Comparison of ENCODE assay signal across 8 mouse cellular contexts in the genomic region with DNA sequence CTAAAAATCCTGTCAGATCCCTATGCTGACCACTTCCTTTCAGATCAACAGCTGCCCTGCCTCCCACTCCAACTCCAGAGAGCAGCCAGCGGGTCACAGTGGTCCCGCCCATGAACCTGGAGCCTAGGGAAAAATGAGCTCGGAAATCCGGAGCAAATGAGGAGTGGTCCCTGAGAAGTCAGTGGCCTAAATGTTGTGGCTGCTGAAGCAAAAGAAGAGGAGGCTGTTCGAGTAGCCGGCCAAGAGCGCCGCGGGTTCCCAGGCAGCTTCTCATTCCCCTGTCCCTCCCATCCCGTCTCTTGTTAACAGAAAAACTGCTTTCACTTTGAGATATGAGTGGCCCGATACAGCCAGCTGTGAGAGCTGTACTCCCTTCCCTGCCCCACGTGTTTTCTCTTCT. TPM values are rescaled to one million over a fixed set of nuclear protein-coding genes. Genes with fewer than 3 reads are reported as not detected.
DNase-seq lines count a peak whose midpoint lies in the region; ATAC-seq and TF ChIP-seq lines count a peak whose summit lies in the region.
"Not testable (repeated sequence)": the region's sequence is repeated elsewhere in the genome, so short reads cannot be mapped to it uniquely, and the experiment has no call there.

No protein-coding gene starts in this region.

- H3K9me3 ChIP-seq in heart, embryonic 15.5 days (replicated peaks); intestine, postnatal 0 days (ENCODE audit: control insufficient read depth); liver, embryonic 15.5 days (replicated peaks); lung, postnatal 0 days (ENCODE audit: low read length): not testable (repeated sequence)

- H3K9ac ChIP-seq in heart, embryonic 15.5 days; intestine, postnatal 0 days (ENCODE audit: low read depth, low read length); liver, embryonic 15.5 days; lung, postnatal 0 days (replicated peaks; ENCODE audit: low read depth): not testable (repeated sequence)

- not testable (repeated sequence) for ATAC-seq in heart, embryonic 15.5 days (replicated peaks; ENCODE audit: insufficient number of reproducible peaks, insufficient read depth, low FRiP score, low read depth); intestine, postnatal 0 days; liver, embryonic 15.5 days (ENCODE audit: insufficient read depth); lung, postnatal 0 days

- H3K4me1 ChIP-seq in heart, embryonic 15.5 days (replicated peaks): peaks cover 15% of the 10 kb centered on the region
- not testable (repeated sequence) for H3K4me1 ChIP-seq in intestine, postnatal 0 days (replicated peaks; ENCODE audit: control insufficient read depth, insufficient read depth, low read length); liver, embryonic 15.5 days (replicated peaks); lung, postnatal 0 days (ENCODE audit: insufficient read depth, low read depth, low read length)
- peaks cover 11% of the 10 kb centered on the region for H3K4me1 ChIP-seq in thymus, adult 2 months (replicated peaks; ENCODE audit: control insufficient read depth, insufficient read depth, low read length)

- H3K27ac ChIP-seq in heart, embryonic 15.5 days: peak overlapping the region; percentile 79
- not testable (repeated sequence) for H3K27ac ChIP-seq in intestine, postnatal 0 days (ENCODE audit: low read depth, low read length); layer of hippocampus, adult 2 months
- H3K27ac ChIP-seq in liver, embryonic 15.5 days (replicated peaks): peak overlapping the region; percentile 51; the same call in 1 of the 2 replicates
- peak overlapping the region; percentile 43; the same call in 1 of the 2 replicates for H3K27ac ChIP-seq in lung, postnatal 0 days (ENCODE audit: low read length)
- peak overlapping the region; percentile 82; the same call in 1 of the 2 replicates for H3K27ac ChIP-seq in thymus, adult 2 months (ENCODE audit: control insufficient read depth, insufficient read depth, low read length)

- TF ChIP-seq POLR2A in thymus, adult 2 months (IDR thresholded peaks at IDR 0.05; ENCODE audit: control insufficient read depth, extremely low read depth, insufficient read depth, low read length, poor library complexity): not testable (repeated sequence)

- H3K27me3 ChIP-seq in heart, embryonic 15.5 days; intestine, postnatal 0 days (replicated peaks; ENCODE audit: control insufficient read depth, insufficient read depth, low read length); liver, embryonic 15.5 days; lung, postnatal 0 days (replicated peaks; ENCODE audit: insufficient read depth, low read length); thymus, adult 2 months (ENCODE audit: control insufficient read depth, insufficient read depth, low read length): not testable (repeated sequence)

- peak; percentile 20 for DNase-seq in adrenal gland, adult 2 months
- DNase-seq in heart, adult 11 months: peak; percentile 96
- not testable (repeated sequence) for DNase-seq in layer of hippocampus, adult 2 months (ENCODE audit: low spot score in 2 of 2); lung, postnatal 0 days (ENCODE audit: low spot score); thymus, adult 2 months

- 4% methylated on average over 11 of the region's 12 CpGs for WGBS in heart, embryonic 15.5 days
- WGBS in intestine, postnatal 0 days: 11% methylated on average over 11 of the region's 12 CpGs
- 16% methylated on average over 12 of the region's 12 CpGs for WGBS in liver, embryonic 15.5 days (ENCODE audit: insufficient replicate concordance)
- WGBS in lung, postnatal 0 days: 9% methylated on average over 9 of the region's 12 CpGs
- WGBS in thymus, adult 2 months: 5% methylated on average over 11 of the region's 12 CpGs

- TF ChIP-seq EP300 in lung, postnatal 0 days (IDR thresholded peaks at IDR 0.05): not testable (repeated sequence)

- peak overlapping the region; percentile 24 for H3K4me3 ChIP-seq in heart, embryonic 15.5 days
- not testable (repeated sequence) for H3K4me3 ChIP-seq in intestine, postnatal 0 days (ENCODE audit: low read depth, low read length); lung, postnatal 0 days (ENCODE audit: low read depth, low read length)
- H3K4me3 ChIP-seq in layer of hippocampus, adult 2 months: 0 out of 2 replicates have a peak overlapping the region, but pooled peaks have one; percentile 27
- 0 out of 2 replicates have a peak overlapping the region, but pooled peaks have one; percentile 26 for H3K4me3 ChIP-seq in liver, embryonic 15.5 days (replicated peaks)
- peak overlapping the region; percentile 50 for H3K4me3 ChIP-seq in thymus, adult 2 months (ENCODE audit: control insufficient read depth, insufficient read depth, low read length)

- H3K4me2 ChIP-seq in heart, embryonic 15.5 days: peak overlapping the region; percentile 51
- peak overlapping the region; percentile 45; the same call in 1 of the 2 replicates for H3K4me2 ChIP-seq in intestine, postnatal 0 days (replicated peaks; ENCODE audit: low read depth)
- peak overlapping the region; percentile 52 for H3K4me2 ChIP-seq in liver, embryonic 15.5 days
- not testable (repeated sequence) for H3K4me2 ChIP-seq in lung, postnatal 0 days (replicated peaks; ENCODE audit: low read depth, low read length)

- TF ChIP-seq CTCF in intestine, postnatal 0 days (IDR thresholded peaks at IDR 0.05; ENCODE audit: low read depth); layer of hippocampus, adult 2 months (conservative IDR thresholded peaks at IDR 0.05); lung, postnatal 0 days (IDR thresholded peaks at IDR 0.05); thymus, adult 2 months (IDR thresholded peaks at IDR 0.05; ENCODE audit: borderline replicate concordance, control insufficient read depth, extremely low read depth, insufficient read depth, low read length, poor library complexity): not testable (repeated sequence)

- H3K36me3 ChIP-seq in heart, embryonic 15.5 days; intestine, postnatal 0 days (ENCODE audit: control insufficient read depth, insufficient read depth); liver, embryonic 15.5 days (replicated peaks); lung, postnatal 0 days (ENCODE audit: insufficient read depth, low read length); thymus, adult 2 months (ENCODE audit: control insufficient read depth, insufficient read depth, low read length): not testable (repeated sequence)

RNA-seq across cellular contexts. Expression of a gene that starts 19.5 kb away (rescaled TPM):
- 100 to 1,000 TPM; 311 to 403 TPM for total RNA-seq in adrenal gland, adult 2 months (2021)
- polyA plus RNA-seq in adrenal gland, adult 2 months (2012; rRNA removed): 3.7 and 3.8 TPM in 2 replicates
- polyA plus RNA-seq in heart, embryonic 15.5 days (2015; fragmentation: Nextera tagmentation; extraction: Ambion mirVana): 170 and 171 TPM in 2 replicates
- polyA plus RNA-seq in intestine, postnatal 0 days (2015; fragmentation: Nextera tagmentation; extraction: Ambion mirVana): 149 and 151 TPM in 2 replicates
- total RNA-seq in layer of hippocampus, adult 2 months (2021): 100 to 1,000 TPM; 305 to 319 TPM
- 96.7 and 101 TPM in 2 replicates for polyA plus RNA-seq in liver, embryonic 15.5 days (2015; fragmentation: Nextera tagmentation; extraction: Ambion mirVana)
- 114 and 129 TPM in 2 replicates for polyA plus RNA-seq in lung, postnatal 0 days (2015; fragmentation: Nextera tagmentation; extraction: Ambion mirVana)
- polyA plus RNA-seq in thymus, adult 2 months (2012; rRNA removed): 45.4 and 47.2 TPM in 2 replicates
